Mouse (Mus musculus) cortical plate, adult 2 months (tissue): Measurements from ENCODE around the gene Optc.

Experiments used
- CTCF ChIP-seq: fragments of 200-500 bp; IDR thresholded peaks from 2 replicates; pipeline ENCODE4 v1.5.1; 2011; ENCODE audit warnings: mild to moderate bottlenecking, control low read depth, low read length; ENCODE audit not compliant: insufficient read depth; ENCODE audit errors: extremely low read depth
- POLR2A ChIP-seq: fragments of 200-500 bp; IDR thresholded peaks from 2 replicates; pipeline ENCODE4 v1.6.1; 2011; ENCODE audit warnings: mild to moderate bottlenecking, low read length, control low read depth; ENCODE audit not compliant: insufficient read depth; ENCODE audit errors: extremely low read depth

DNA sequence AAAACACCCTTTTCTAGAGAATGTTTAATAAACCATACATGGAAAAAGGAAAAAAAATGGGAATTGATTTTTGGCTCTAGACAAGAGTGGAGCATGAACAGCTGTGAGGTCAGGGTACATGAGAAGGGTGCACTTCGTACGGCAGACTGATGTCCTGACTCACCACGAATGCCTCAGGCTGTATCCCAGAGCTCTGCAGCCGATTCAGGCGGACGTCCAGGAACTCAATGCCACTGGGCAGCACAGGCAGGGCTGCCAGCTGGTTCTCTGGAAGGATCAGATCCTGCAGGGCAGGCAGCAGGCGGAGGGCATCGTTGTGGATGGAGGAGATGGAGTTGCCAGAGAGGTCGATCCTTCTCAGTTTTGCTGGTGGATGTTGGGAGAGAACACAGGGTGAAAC is 7.0 kb downstream of the Optc start:
- TF ChIP-seq CTCF (no peak), POLR2A (no peak)
